Mouse (Mus musculus) stomach, postnatal 0 days (tissue): Measurements from ENCODE around the gene Ugt1a8.

Experiments
- CTCF ChIP-seq: IDR thresholded peaks from 2 replicates; pipeline ENCODE4 v1.5.1; 2016; ENCODE audit warnings: antibody characterized with exemption, low read depth, mild to moderate bottlenecking, moderate library complexity
- EP300 ChIP-seq: optimal IDR thresholded peaks from 2 replicates; pipeline ENCODE3; 2016; ENCODE audit warnings: antibody characterized with exemption

GRCm38 (mm10) chr1:88255466-88255857 is 167.8 kb downstream of the Ugt1a8 start:
- no peak for TF ChIP-seq CTCF
- no peak for TF ChIP-seq EP300
